Mouse (Mus musculus) embryo, embryonic 9.5 days (tissue): Measurements from ENCODE around the gene Tmem178b.

Source experiments
- DNase-seq: peaks from one replicate; pipeline ENCODE4 v3.0.0-alpha.2; 2017; ENCODE audit errors: extremely low spot score

The Tmem178b gene

GRCm38 (mm10) chr6:39872901-39873591, at the start of gene Tmem178b:
Tmem178b (plus strand) TSS chr6:39873271.
- peak; percentile 67 for DNase-seq

- no peak for DNase-seq
These were observed 44.3 kb upstream of the Tmem178b start for GRCm38 (mm10) chr6:39828736-39829135.

GRCm38 (mm10) chr6:39843698-39844342, 29.3 kb upstream of the Tmem178b start:
- no peak for DNase-seq

GRCm38 (mm10) chr6:39847538-39847937, 25.5 kb upstream of the Tmem178b start:
- no peak for DNase-seq

GRCm38 (mm10) chr6:39848766-39849165, 24.3 kb upstream of the Tmem178b start:
- peak; percentile 9 for DNase-seq

GRCm38 (mm10) chr6:39849667-39850066, 23.4 kb upstream of the Tmem178b start:
- DNase-seq, result no peak

- DNase-seq, result peak; percentile 73
These were observed 2.6 kb upstream of the Tmem178b start for GRCm38 (mm10) chr6:39870271-39871135.

- DNase-seq, result peak; percentile 37
These were observed 1.4 kb upstream of the Tmem178b start for GRCm38 (mm10) chr6:39871381-39872305.

- DNase-seq, result peak; percentile 68
These were observed 668 bp upstream of the Tmem178b start for GRCm38 (mm10) chr6:39872306-39872900.

GRCm38 (mm10) chr6:39875186-39875585, 2.1 kb downstream of the Tmem178b start:
- DNase-seq, result peak; percentile 2

- no peak for DNase-seq
These were observed 3.4 kb downstream of the Tmem178b start for GRCm38 (mm10) chr6:39876444-39876843.

GRCm38 (mm10) chr6:39890811-39891210, 17.7 kb downstream of the Tmem178b start:
- no peak for DNase-seq

GRCm38 (mm10) chr6:39896500-39896899, 23.4 kb downstream of the Tmem178b start:
- no peak for DNase-seq

- DNase-seq, result peak; percentile 10
These were observed 26.2 kb downstream of the Tmem178b start for GRCm38 (mm10) chr6:39899231-39899630.

GRCm38 (mm10) chr6:39903220-39903773, 30.2 kb downstream of the Tmem178b start:
- DNase-seq, result no peak

GRCm38 (mm10) chr6:39903845-39904244, 30.8 kb downstream of the Tmem178b start:
- DNase-seq, result no peak

GRCm38 (mm10) chr6:39914956-39915355, 41.9 kb downstream of the Tmem178b start:
- DNase-seq, result no peak

- no peak for DNase-seq
These were observed 42.7 kb downstream of the Tmem178b start for GRCm38 (mm10) chr6:39915636-39916281.

GRCm38 (mm10) chr6:39916514-39916913, 43.4 kb downstream of the Tmem178b start:
- DNase-seq, result no peak

GRCm38 (mm10) chr6:39917242-39917641, 44.2 kb downstream of the Tmem178b start:
- no peak for DNase-seq
